Mouse (Mus musculus): ENCODE measurements around the gene Zfp617.

DNA sequence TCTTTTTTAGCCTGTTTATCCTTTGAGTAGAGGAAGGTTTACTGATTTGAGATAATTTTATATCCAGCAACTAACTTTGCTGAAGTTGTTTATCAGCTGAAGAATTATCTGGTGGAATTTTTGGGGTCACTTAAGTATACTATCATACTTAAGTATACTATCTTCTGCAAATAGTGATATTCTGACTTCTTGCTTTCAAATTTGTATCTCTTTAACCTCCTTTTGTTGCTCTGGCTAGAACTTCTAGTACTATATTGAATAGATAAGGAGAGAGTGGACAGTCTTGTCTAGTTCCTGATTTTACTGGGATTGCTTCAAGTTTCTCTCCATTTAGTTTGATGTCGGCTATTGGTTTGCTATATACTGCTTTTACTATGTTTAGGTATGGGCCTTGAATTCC, 1.6 kb upstream of the Zfp617 start:
- TF ChIP-seq CTCF (IDR thresholded peaks at IDR 0.05; ENCODE audit: insufficient read depth, low read length) = no peak
- TF ChIP-seq POLR2A (IDR thresholded peaks at IDR 0.05; ENCODE audit: borderline replicate concordance, extremely low read depth, low read depth, low read length) = no peak

Data from lung, adult 2 months (tissue).